Mouse (Mus musculus): ENCODE data around the gene 1300017J02Rik.

DNA sequence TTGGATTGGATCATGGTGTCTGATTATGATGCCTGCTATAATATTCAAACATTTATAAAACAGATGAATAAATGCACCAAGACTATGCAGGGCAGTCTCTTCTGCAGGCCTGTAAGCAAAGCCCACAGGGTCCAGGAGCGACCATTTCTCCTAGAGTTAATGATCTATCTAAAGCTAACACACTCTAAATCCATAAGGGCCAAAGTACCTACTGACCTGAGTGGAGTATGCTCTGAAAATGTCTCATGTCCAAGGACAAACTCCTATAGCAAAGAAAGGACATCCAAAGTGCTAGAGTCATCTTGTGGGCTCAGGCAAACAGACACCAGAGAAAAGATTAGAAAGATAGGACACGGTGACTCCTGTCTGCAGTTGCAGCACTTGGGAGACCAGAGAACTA lies 10.4 kb downstream of the 1300017J02Rik start:
- TF ChIP-seq POLR2A (IDR thresholded peaks at IDR 0.05; ENCODE audit: borderline replicate concordance, extremely low read depth, low read depth, low read length) (no peak), CTCF (IDR thresholded peaks at IDR 0.05; ENCODE audit: insufficient read depth, low read length) (no peak)

Data from lung, adult 2 months (tissue).